Mouse (Mus musculus) midbrain, embryonic 11.5 days (tissue): ENCODE measurements at regions not wholly inside any gene's neighbourhood (a gene's known extent, or its start where the extent isn't known, plus 50 kb on each side); places are given as distances from the start of the nearest gene placed in this dataset.

Experiments used
- ATAC-seq: fragments of 200-750 bp; cut with Nextera tagmentation; 2 replicates; pipeline ENCODE4 v1.8.0; 2017; ENCODE audit warnings: moderate TSS enrichment, moderate library complexity; ENCODE audit not compliant: low FRiP score
- DNase-seq: peaks from one replicate; pipeline ENCODE4 v3.0.0; 2015; ENCODE audit warnings: low spot score; ENCODE audit errors: missing footprints
- H3K27ac ChIP-seq: fragments of 300-500 bp; sonication (generic); 2 replicates; pipeline ENCODE4 v1.5.1; 2014; ENCODE audit warnings: low read depth, low read length
- H3K27me3 ChIP-seq: fragments of 300-500 bp; sonication (generic); 2 replicates; pipeline ENCODE4 v1.6.1; 2014; ENCODE audit warnings: mild to moderate bottlenecking, low read length, moderate library complexity, mixed read lengths; ENCODE audit not compliant: control insufficient read depth, insufficient read depth
- H3K36me3 ChIP-seq: fragments of 300-500 bp; sonication (generic); 2 replicates; pipeline ENCODE4 v1.6.1; 2014; ENCODE audit warnings: mild to moderate bottlenecking, low read length, moderate library complexity, mixed read lengths; ENCODE audit not compliant: control insufficient read depth, insufficient read depth
- H3K4me1 ChIP-seq: fragments of 300-500 bp; sonication (generic); 2 replicates; pipeline ENCODE4 v1.6.1; 2014; ENCODE audit warnings: low read length; ENCODE audit not compliant: control insufficient read depth, insufficient read depth
- H3K4me2 ChIP-seq: fragments of 300-500 bp; sonication (generic); 2 replicates; pipeline ENCODE4 v1.6.1; 2014; ENCODE audit warnings: mild to moderate bottlenecking, moderate library complexity
- H3K4me3 ChIP-seq: fragments of 300-500 bp; sonication (generic); 2 replicates; pipeline ENCODE4 v1.5.1; 2014; ENCODE audit warnings: low read depth, low read length
- H3K9ac ChIP-seq: fragments of 300-500 bp; sonication (generic); 2 replicates; pipeline ENCODE4 v1.6.1; 2014; ENCODE audit warnings: low read length
- H3K9me3 ChIP-seq: fragments of 300-500 bp; sonication (generic); 2 replicates; pipeline ENCODE4 v1.6.1; 2016; ENCODE audit warnings: low read length; ENCODE audit not compliant: control insufficient read depth
- WGBS: fragments of 180-500 bp; shearing (Covaris S2); extraction: QIAGEN DNeasy Blood & Tissue Kit; methylation state at CpG from one replicate; pipeline ENCODE4 v1.1.7; 2014; 5-methylcytosine and 5-hydroxymethylcytosine counted together

GRCm38 (mm10) chr13:97533896-97534666 is 226.4 kb downstream of the Gm10260 start:
- Histone ChIP-seq H3K9me3 (no peaks in the 10 kb centered on the region), H3K4me2 (no peak overlapping the region), H3K4me3 (no peak overlapping the region), H3K27ac (no peak overlapping the region), H3K27me3 (no peaks in the 10 kb centered on the region), H3K9ac (no peak overlapping the region), H3K4me1 (no peaks in the 10 kb centered on the region), H3K36me3 (no peaks in the 10 kb centered on the region)
- ATAC-seq (no peak), DNase-seq (no peak)
- WGBS, result 89% methylated on average over 11 of the region's 11 CpGs

- Histone ChIP-seq H3K4me3 (no peak overlapping the region), H3K27me3 (no peaks in the 10 kb centered on the region), H3K27ac (no peak overlapping the region), H3K4me2 (no peak overlapping the region), H3K36me3 (no peaks in the 10 kb centered on the region), H3K9ac (no peak overlapping the region), H3K4me1 (no peaks in the 10 kb centered on the region), H3K9me3 (no peaks in the 10 kb centered on the region)
- ATAC-seq (no peak), DNase-seq (no peak)
- 86% methylated on average over 2 of the region's 2 CpGs for WGBS
These were observed 229.3 kb downstream of the Gm10260 start for GRCm38 (mm10) chr13:97531181-97531580.

- 46% methylated on average over 2 of the region's 2 CpGs for WGBS
- no peaks in the 10 kb centered on the region for H3K9me3 ChIP-seq
- H3K9ac ChIP-seq, result no peak overlapping the region
- H3K27ac ChIP-seq, result no peak overlapping the region
- H3K4me1 ChIP-seq, result no peaks in the 10 kb centered on the region
- no peak for ATAC-seq
- H3K4me3 ChIP-seq, result no peak overlapping the region
- no peak overlapping the region for H3K4me2 ChIP-seq
- no peaks in the 10 kb centered on the region for H3K36me3 ChIP-seq
- no peaks in the 10 kb centered on the region for H3K27me3 ChIP-seq
- DNase-seq, result no peak
These were observed 229.9 kb downstream of the Gm10260 start for GRCm38 (mm10) chr13:97530570-97530969.

- DNase-seq, result no peak
- no peak overlapping the region for H3K4me2 ChIP-seq
- no peaks in the 10 kb centered on the region for H3K36me3 ChIP-seq
- no peak overlapping the region for H3K4me3 ChIP-seq
- no peaks in the 10 kb centered on the region for H3K27me3 ChIP-seq
- 88% methylated on average over 2 of the region's 2 CpGs for WGBS
- peaks cover 9% of the 10 kb centered on the region for H3K4me1 ChIP-seq
- no peak overlapping the region for H3K9ac ChIP-seq
- ATAC-seq, result no peak
- H3K27ac ChIP-seq, result no peak overlapping the region
- H3K9me3 ChIP-seq, result no peaks in the 10 kb centered on the region
These were observed 232.5 kb downstream of the Gm10260 start for GRCm38 (mm10) chr13:97527958-97528357.

GRCm38 (mm10) chr13:97524847-97525434 is 235.5 kb downstream of the Gm10260 start:
- Histone ChIP-seq H3K4me3 (no peak overlapping the region), H3K9me3 (no peaks in the 10 kb centered on the region), H3K27ac (no peak overlapping the region), H3K4me1 (peaks cover 9% of the 10 kb centered on the region), H3K27me3 (no peaks in the 10 kb centered on the region), H3K4me2 (no peak overlapping the region), H3K36me3 (no peaks in the 10 kb centered on the region), H3K9ac (no peak overlapping the region)
- WGBS, result 78% methylated on average over 7 of the region's 7 CpGs
- no peak for DNase-seq
- no peak for ATAC-seq

- no peak overlapping the region for H3K4me3 ChIP-seq
- 52% methylated on average over 19 of the region's 19 CpGs for WGBS
- peak overlapping the region; percentile 17; the same call in 1 of the 2 replicates for H3K27ac ChIP-seq
- peak; percentile 90 for DNase-seq
- H3K9me3 ChIP-seq, result no peaks in the 10 kb centered on the region
- H3K4me2 ChIP-seq, result no peak overlapping the region
- peak overlapping the region; percentile 2; the same call in 1 of the 2 replicates for H3K9ac ChIP-seq
- peaks cover 9% of the 10 kb centered on the region for H3K4me1 ChIP-seq
- H3K27me3 ChIP-seq, result no peaks in the 10 kb centered on the region
- no peaks in the 10 kb centered on the region for H3K36me3 ChIP-seq
- no peak for ATAC-seq
These were observed 236.7 kb downstream of the Gm10260 start for GRCm38 (mm10) chr13:97523523-97524412.

GRCm38 (mm10) chr13:97520988-97521547 is 239.4 kb downstream of the Gm10260 start:
- peaks cover 9% of the 10 kb centered on the region for H3K4me1 ChIP-seq
- DNase-seq (peak; percentile 66), ATAC-seq (no peak)
- no peak overlapping the region for H3K27ac ChIP-seq
- WGBS, result 88% methylated on average over 13 of the region's 13 CpGs
- H3K4me2 ChIP-seq, result no peak overlapping the region
- H3K9ac ChIP-seq, result no peak overlapping the region
- H3K27me3 ChIP-seq, result no peaks in the 10 kb centered on the region
- no peak overlapping the region for H3K4me3 ChIP-seq
- H3K36me3 ChIP-seq, result no peaks in the 10 kb centered on the region
- no peaks in the 10 kb centered on the region for H3K9me3 ChIP-seq

GRCm38 (mm10) chr13:97516731-97517130 is 243.7 kb downstream of the Gm10260 start:
- Histone ChIP-seq H3K4me3 (no peak overlapping the region), H3K9me3 (no peaks in the 10 kb centered on the region), H3K9ac (no peak overlapping the region), H3K36me3 (no peaks in the 10 kb centered on the region), H3K27me3 (no peaks in the 10 kb centered on the region), H3K4me1 (peaks cover 5% of the 10 kb centered on the region), H3K27ac (no peak overlapping the region), H3K4me2 (no peak overlapping the region)
- ATAC-seq (no peak), DNase-seq (no peak)
- WGBS, result 93% methylated on average over 4 of the region's 4 CpGs
